Mouse (Mus musculus): ENCODE data around the gene Ica1. TPM values are rescaled to one million over a fixed set of nuclear protein-coding genes. Genes with fewer than 3 reads are reported as not detected.
A peak's percentile ranks its signal among the peaks of the same experiment; 100 is the strongest.

Gene Ica1
- 1.0 and 1.9 TPM in 2 replicates for polyA plus RNA-seq (2012; rRNA removed)
- 5.0 and 5.5 TPM in 2 replicates for polyA plus RNA-seq (2014; fragmentation: Nextera tagmentation; extraction: Ambion mirVana)

DNA sequence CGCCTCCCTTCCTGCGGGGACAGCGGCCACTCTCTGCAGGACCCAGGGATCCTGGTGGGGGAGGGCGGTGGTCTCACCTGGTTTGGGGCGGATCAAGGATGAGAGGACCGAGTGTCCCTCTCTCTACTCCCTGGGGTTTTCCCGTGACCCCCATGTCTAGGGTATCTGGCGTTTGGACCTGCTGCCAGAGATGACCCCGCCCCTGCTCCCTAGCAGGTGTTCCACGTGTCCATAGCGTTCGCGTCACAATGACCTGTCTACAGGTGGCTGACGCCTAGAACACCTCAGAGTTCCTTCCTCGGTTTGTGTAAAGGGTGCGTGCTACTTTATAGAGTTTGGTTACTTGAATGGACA, at the start of gene Ica1:
Gene Ica1, minus strand, starts transcription at position 193 of the 354 bp plus-strand sequence.
- H3K36me3 ChIP-seq (replicated peaks; ENCODE audit: control insufficient read depth, insufficient read depth, low read depth): no peaks in the 10 kb centered on the region
- no peaks in the 10 kb centered on the region for H3K4me1 ChIP-seq (replicated peaks; ENCODE audit: control insufficient read depth in 2 of 2, insufficient read depth in 2 of 2, low read length in 1 of 2)
- DNase-seq (ENCODE audit: low read depth in 3 of 3, low spot score in 3 of 3) (no peak), ATAC-seq (ENCODE audit: insufficient read depth) (peak; percentile 40; the same call in 1 of the 2 replicates)
- no peak within 1 kb of the TSS; the same call in 1 of the 2 replicates for H3K9ac ChIP-seq (replicated peaks)
- no peak for TF ChIP-seq EP300 (IDR thresholded peaks at IDR 0.05; ENCODE audit: low read depth)
- no peak for TF ChIP-seq CTCF (IDR thresholded peaks at IDR 0.05; ENCODE audit: low read depth)
- WGBS (ENCODE audit: insufficient replicate concordance): 2% methylated on average over 13 of the region's 16 CpGs
- peak within 1 kb of the TSS; percentile 55 to 58 for H3K4me3 ChIP-seq (ENCODE audit: insufficient read depth in 1 of 2, low read depth in 2 of 2, low read length in 2 of 2)
- H3K4me2 ChIP-seq (ENCODE audit: low read depth): peak within 1 kb of the TSS; percentile 65
- H3K27me3 ChIP-seq (ENCODE audit: control insufficient read depth, insufficient read depth, low read length): peaks cover 26% of the 10 kb centered on the region
- no peak within 1 kb of the TSS for H3K27ac ChIP-seq
- no peaks in the 10 kb centered on the region for H3K9me3 ChIP-seq (ENCODE audit: control insufficient read depth, low read length)

- TF ChIP-seq CTCF (IDR thresholded peaks at IDR 0.05; ENCODE audit: low read depth) (no peak), EP300 (IDR thresholded peaks at IDR 0.05; ENCODE audit: low read depth) (no peak)
- Histone ChIP-seq H3K36me3 (replicated peaks; ENCODE audit: control insufficient read depth, insufficient read depth, low read depth) (no peaks in the 10 kb centered on the region), H3K9ac (replicated peaks) (no peak overlapping the region), H3K27me3 (ENCODE audit: control insufficient read depth, insufficient read depth, low read length) (no peaks in the 10 kb centered on the region), H3K4me3 (ENCODE audit: insufficient read depth in 1 of 2, low read depth in 2 of 2, low read length in 2 of 2) (no peak overlapping the region), H3K4me1 (replicated peaks; ENCODE audit: control insufficient read depth in 2 of 2, insufficient read depth in 2 of 2, low read length in 1 of 2) (no peaks in the 10 kb centered on the region), H3K4me2 (ENCODE audit: low read depth) (no peak overlapping the region), H3K9me3 (ENCODE audit: control insufficient read depth, low read length) (no peaks in the 10 kb centered on the region), H3K27ac (no peak overlapping the region)
- no peak for DNase-seq (ENCODE audit: low read depth in 3 of 3, low spot score in 3 of 3)
- WGBS (ENCODE audit: insufficient replicate concordance): 48% methylated on average over 2 of the region's 2 CpGs
- no peak for ATAC-seq (ENCODE audit: insufficient read depth)
Measured at GRCm38 (mm10) chr6:8819866-8820265, 41.6 kb upstream of the Ica1 start.

GRCm38 (mm10) chr6:8814332-8815002, 36.2 kb upstream of the Ica1 start:
- Histone ChIP-seq H3K27ac (no peak overlapping the region), H3K4me3 (ENCODE audit: insufficient read depth in 1 of 2, low read depth in 2 of 2, low read length in 2 of 2) (no peak overlapping the region), H3K9ac (replicated peaks) (no peak overlapping the region), H3K36me3 (replicated peaks; ENCODE audit: control insufficient read depth, insufficient read depth, low read depth) (no peaks in the 10 kb centered on the region), H3K9me3 (ENCODE audit: control insufficient read depth, low read length) (no peaks in the 10 kb centered on the region), H3K4me2 (ENCODE audit: low read depth) (no peak overlapping the region), H3K4me1 (replicated peaks; ENCODE audit: control insufficient read depth in 2 of 2, insufficient read depth in 2 of 2, low read length in 1 of 2) (no peaks in the 10 kb centered on the region), H3K27me3 (ENCODE audit: control insufficient read depth, insufficient read depth, low read length) (no peaks in the 10 kb centered on the region)
- DNase-seq (ENCODE audit: low read depth in 3 of 3, low spot score in 3 of 3) (no peak), ATAC-seq (ENCODE audit: insufficient read depth) (no peak)
- TF ChIP-seq CTCF (IDR thresholded peaks at IDR 0.05; ENCODE audit: low read depth) (no peak), EP300 (IDR thresholded peaks at IDR 0.05; ENCODE audit: low read depth) (no peak)
- WGBS (ENCODE audit: insufficient replicate concordance): 59% methylated on average over 6 of the region's 6 CpGs

GRCm38 (mm10) chr6:8802561-8803150, 24.4 kb upstream of the Ica1 start:
- Histone ChIP-seq H3K4me1 (replicated peaks; ENCODE audit: control insufficient read depth in 2 of 2, insufficient read depth in 2 of 2, low read length in 1 of 2) (no peaks in the 10 kb centered on the region), H3K27ac (no peak overlapping the region), H3K9me3 (ENCODE audit: control insufficient read depth, low read length) (no peaks in the 10 kb centered on the region), H3K4me2 (ENCODE audit: low read depth) (no peak overlapping the region), H3K36me3 (replicated peaks; ENCODE audit: control insufficient read depth, insufficient read depth, low read depth) (no peaks in the 10 kb centered on the region), H3K4me3 (ENCODE audit: insufficient read depth in 1 of 2, low read depth in 2 of 2, low read length in 2 of 2) (no peak overlapping the region), H3K9ac (replicated peaks) (no peak overlapping the region), H3K27me3 (ENCODE audit: control insufficient read depth, insufficient read depth, low read length) (no peaks in the 10 kb centered on the region)
- 39% methylated on average over 3 of the region's 3 CpGs for WGBS (ENCODE audit: insufficient replicate concordance)
- ATAC-seq (ENCODE audit: insufficient read depth) (no peak), DNase-seq (ENCODE audit: low read depth in 3 of 3, low spot score in 3 of 3) (no peak)
- TF ChIP-seq CTCF (IDR thresholded peaks at IDR 0.05; ENCODE audit: low read depth) (no peak), EP300 (IDR thresholded peaks at IDR 0.05; ENCODE audit: low read depth) (no peak)

- H3K4me1 ChIP-seq (replicated peaks; ENCODE audit: control insufficient read depth in 2 of 2, insufficient read depth in 2 of 2, low read length in 1 of 2): no peaks in the 10 kb centered on the region
- TF ChIP-seq EP300 (IDR thresholded peaks at IDR 0.05; ENCODE audit: low read depth) (no peak), CTCF (IDR thresholded peaks at IDR 0.05; ENCODE audit: low read depth) (no peak)
- ATAC-seq (ENCODE audit: insufficient read depth): no peak
- no peak overlapping the region for H3K4me2 ChIP-seq (ENCODE audit: low read depth)
- DNase-seq (ENCODE audit: low read depth in 3 of 3, low spot score in 3 of 3): no peak
- no peaks in the 10 kb centered on the region for H3K9me3 ChIP-seq (ENCODE audit: control insufficient read depth, low read length)
- no peak overlapping the region for H3K27ac ChIP-seq
- no peak overlapping the region for H3K9ac ChIP-seq (replicated peaks)
- 67% methylated on average over 5 of the region's 5 CpGs for WGBS (ENCODE audit: insufficient replicate concordance)
- H3K36me3 ChIP-seq (replicated peaks; ENCODE audit: control insufficient read depth, insufficient read depth, low read depth): no peaks in the 10 kb centered on the region
- H3K27me3 ChIP-seq (ENCODE audit: control insufficient read depth, insufficient read depth, low read length): no peaks in the 10 kb centered on the region
- no peak overlapping the region for H3K4me3 ChIP-seq (ENCODE audit: insufficient read depth in 1 of 2, low read depth in 2 of 2, low read length in 2 of 2)
Measured at GRCm38 (mm10) chr6:8792385-8792784, 14.1 kb upstream of the Ica1 start.

All from liver, embryonic 14.5 days (tissue).